Mouse (Mus musculus) liver, postnatal 0 days (tissue): ENCODE results near the gene Slc9a4. TPM values are rescaled to one million over a fixed set of nuclear protein-coding genes. Genes with fewer than 3 reads are reported as not detected.
"Not testable (repeated sequence)": the region's sequence is repeated elsewhere in the genome, so short reads cannot be mapped to it uniquely, and the experiment has no call there.

ENCODE experiments used
- ATAC-seq: fragments of 200-750 bp; cut with Nextera tagmentation; 2 replicates; pipeline ENCODE4 v1.8.0; 2017; ENCODE audit warnings: mild to moderate bottlenecking, moderate library complexity
- DNase-seq: peaks from one replicate; pipeline ENCODE4 v3.0.0-alpha.2; 2016
- H3K27ac ChIP-seq: fragments of 300-500 bp; sonication (generic); 2 replicates; pipeline ENCODE4 v1.5.1; 2014; ENCODE audit warnings: antibody characterized with exemption, moderate library complexity, mild to moderate bottlenecking, low read depth
- H3K27me3 ChIP-seq: fragments of 300-500 bp; sonication (generic); 2 replicates; pipeline ENCODE4 v1.6.1; 2014; ENCODE audit warnings: low read length, control low read depth, mixed read lengths; ENCODE audit not compliant: insufficient read depth
- H3K36me3 ChIP-seq: fragments of 300-500 bp; sonication (generic); replicated peaks from 2 replicates; pipeline ENCODE4 v1.6.1; 2014; ENCODE audit warnings: mild to moderate bottlenecking, control low read depth, low read length, moderate library complexity, mixed read lengths; ENCODE audit not compliant: insufficient read depth
- H3K4me1 ChIP-seq: fragments of 300-500 bp; sonication (generic); 2 replicates; pipeline ENCODE4 v1.6.1; 2014; ENCODE audit warnings: antibody characterized with exemption, mild to moderate bottlenecking, control low read depth; ENCODE audit not compliant: insufficient read depth
- H3K4me2 ChIP-seq: fragments of 300-500 bp; sonication (generic); 2 replicates; pipeline ENCODE4 v1.6.1; 2014; ENCODE audit warnings: low read depth, mild to moderate bottlenecking, low read length, moderate library complexity, mixed read lengths
- H3K4me3 ChIP-seq: fragments of 300-500 bp; sonication (generic); 2 replicates; pipeline ENCODE4 v1.5.1; 2014; ENCODE audit warnings: low read depth, low read length
- H3K9ac ChIP-seq: fragments of 300-500 bp; sonication (generic); replicated peaks from 2 replicates; pipeline ENCODE4 v1.6.1; 2014; ENCODE audit warnings: mild to moderate bottlenecking, moderate library complexity
- H3K9me3 ChIP-seq: fragments of 300-500 bp; sonication (generic); 2 replicates; pipeline ENCODE4 v1.6.1; 2016; ENCODE audit warnings: mild to moderate bottlenecking, control low read depth, low read length, mixed read lengths
- CTCF ChIP-seq: sonication (generic); IDR thresholded peaks from 2 replicates; pipeline ENCODE4 v1.5.1; 2016; ENCODE audit warnings: antibody characterized with exemption, low read depth
- EP300 ChIP-seq: IDR thresholded peaks from 2 replicates; pipeline ENCODE4 v1.6.1; 2016; ENCODE audit warnings: antibody characterized with exemption, low read depth, mild to moderate bottlenecking
- WGBS: fragments of 180-500 bp; shearing (Covaris S2); extraction: QIAGEN DNeasy Blood & Tissue Kit; methylation state at CpG from one replicate; pipeline ENCODE4 v1.1.7; 2014; ENCODE audit not compliant: insufficient replicate concordance; 5-methylcytosine and 5-hydroxymethylcytosine counted together
- polyA plus RNA-seq: library from polyadenylated mRNA; unstranded; fragments of >200 nt; fragmentation: Nextera tagmentation; extraction: Ambion mirVana; gene quantifications from 2 replicates; pipeline ENCODE4 v1.2.1, GENCODE M21; 2015

Gene Slc9a4
- polyA plus RNA-seq, 1 experiment from 2014 or later = not detected

DNA sequence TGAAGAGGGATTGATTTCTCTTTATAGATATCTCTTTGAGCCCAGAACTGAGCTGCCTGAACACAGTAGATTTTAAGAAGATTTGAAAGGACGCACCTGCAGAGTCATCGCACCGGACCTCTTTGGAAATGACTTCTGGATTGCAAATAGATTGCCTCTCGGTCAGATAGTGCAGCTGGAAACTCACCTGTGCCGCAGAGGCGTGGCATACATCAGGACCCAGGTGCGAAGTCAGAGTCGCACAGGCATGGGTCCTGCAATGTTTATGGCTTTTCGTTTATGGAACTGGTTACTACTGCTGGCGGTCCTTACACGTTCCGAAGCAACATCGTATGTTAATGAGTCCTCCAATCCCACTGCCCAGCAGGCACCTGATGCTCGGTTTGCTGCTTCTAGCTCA is 388 bp downstream of the Slc9a4 start:
- ATAC-seq (no peak), DNase-seq (no peak)
- no peaks in the 10 kb centered on the region for H3K4me1 ChIP-seq
- no peaks in the 10 kb centered on the region for H3K9me3 ChIP-seq
- H3K36me3 ChIP-seq = no peaks in the 10 kb centered on the region
- H3K4me3 ChIP-seq = no peak overlapping the region
- no peak overlapping the region for H3K4me2 ChIP-seq
- 63% methylated on average over 14 of the region's 14 CpGs for WGBS
- no peak overlapping the region for H3K9ac ChIP-seq
- 0 out of 2 replicates have a peak, but pooled peaks cover 4% of the 10 kb centered on the region for H3K27me3 ChIP-seq
- TF ChIP-seq CTCF (no peak), EP300 (no peak)
- H3K27ac ChIP-seq = no peak overlapping the region

DNA sequence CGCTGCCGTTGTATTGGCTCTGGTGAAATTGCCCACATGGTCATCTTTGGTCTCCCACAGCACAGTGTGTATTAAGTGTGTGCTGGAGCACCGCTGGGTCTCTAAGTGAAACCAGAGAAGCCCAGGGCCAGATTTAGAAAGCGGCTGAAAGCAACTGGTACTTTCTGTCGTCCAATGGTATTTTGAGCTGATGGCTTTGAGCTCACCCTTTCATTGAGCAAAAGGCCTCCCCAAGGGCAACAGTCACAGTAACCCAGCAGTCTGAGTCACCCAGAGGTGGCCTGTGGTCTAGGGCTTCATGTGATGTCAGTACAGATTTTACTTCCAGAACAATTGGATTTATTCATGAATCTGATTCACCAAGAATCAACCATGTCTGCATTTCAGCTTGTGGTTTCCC is 6.9 kb downstream of the Slc9a4 start:
- Histone ChIP-seq H3K27me3 (no peaks in the 10 kb centered on the region), H3K4me3 (no peak overlapping the region), H3K9ac (no peak overlapping the region), H3K27ac (no peak overlapping the region), H3K4me2 (no peak overlapping the region), H3K4me1 (no peaks in the 10 kb centered on the region), H3K36me3 (no peaks in the 10 kb centered on the region), H3K9me3 (no peaks in the 10 kb centered on the region)
- TF ChIP-seq EP300 = no peak
- TF ChIP-seq CTCF = no peak
- 88% methylated on average over 5 of the region's 5 CpGs for WGBS
- DNase-seq = no peak
- ATAC-seq = no peak

GRCm38 (mm10) chr1:40590931-40591330 is 11.1 kb downstream of the Slc9a4 start:
- DNase-seq = no peak

DNA sequence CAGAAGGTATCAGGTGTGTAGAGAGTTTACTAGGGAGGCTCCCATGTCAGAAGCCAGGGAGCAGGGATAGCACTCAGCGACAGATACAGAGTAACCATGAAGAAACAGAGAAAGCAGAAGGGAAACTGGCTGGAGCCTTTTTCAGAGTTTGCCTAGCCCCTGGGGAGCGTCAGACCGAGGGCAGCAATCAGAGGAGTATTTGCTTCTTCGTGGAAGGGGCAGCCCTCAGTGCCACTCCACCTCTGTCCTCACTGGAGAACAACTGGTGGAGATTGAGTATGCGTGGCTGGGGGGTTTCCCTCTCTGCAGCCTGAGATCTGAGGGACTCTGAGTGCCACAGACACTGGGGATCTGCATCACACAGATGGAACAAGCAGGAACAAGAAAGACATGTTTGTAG is 17.9 kb downstream of the Slc9a4 start:
- no peak for ATAC-seq

More at GRCm38 (mm10) chr1:40590931-40591330, 11.1 kb downstream of the Slc9a4 start:
- no peak overlapping the region for H3K27ac ChIP-seq
- 71% methylated on average over 4 of the region's 4 CpGs for WGBS
- ATAC-seq = no peak
- no peak overlapping the region for H3K9ac ChIP-seq
- no peak for TF ChIP-seq EP300
- TF ChIP-seq CTCF = no peak
- H3K9me3 ChIP-seq = no peaks in the 10 kb centered on the region
- no peaks in the 10 kb centered on the region for H3K36me3 ChIP-seq
- H3K27me3 ChIP-seq = no peaks in the 10 kb centered on the region
- H3K4me1 ChIP-seq = no peaks in the 10 kb centered on the region
- H3K4me3 ChIP-seq = no peak overlapping the region
- no peak overlapping the region for H3K4me2 ChIP-seq

GRCm38 (mm10) chr1:40599661-40600060 is 19.8 kb downstream of the Slc9a4 start:
- not testable (repeated sequence) for H3K27ac ChIP-seq, ATAC-seq, H3K4me3 ChIP-seq, H3K4me1 ChIP-seq, DNase-seq, H3K36me3 ChIP-seq, H3K4me2 ChIP-seq, H3K9ac ChIP-seq, H3K9me3 ChIP-seq, H3K27me3 ChIP-seq
- 75% methylated on average over 9 of the region's 9 CpGs for WGBS

More for the DNA sequence above, 17.9 kb downstream of the Slc9a4 start:
- H3K9ac ChIP-seq = no peak overlapping the region
- 38% methylated on average over 5 of the region's 5 CpGs for WGBS
- no peaks in the 10 kb centered on the region for H3K36me3 ChIP-seq
- no peak for DNase-seq
- TF ChIP-seq EP300 = no peak
- TF ChIP-seq CTCF = no peak
- no peaks in the 10 kb centered on the region for H3K9me3 ChIP-seq
- H3K4me3 ChIP-seq = no peak overlapping the region
- no peaks in the 10 kb centered on the region for H3K27me3 ChIP-seq
- H3K4me1 ChIP-seq = 0 out of 2 replicates have a peak, but pooled peaks cover 2% of the 10 kb centered on the region
- no peak overlapping the region for H3K4me2 ChIP-seq
- no peak overlapping the region for H3K27ac ChIP-seq

DNA sequence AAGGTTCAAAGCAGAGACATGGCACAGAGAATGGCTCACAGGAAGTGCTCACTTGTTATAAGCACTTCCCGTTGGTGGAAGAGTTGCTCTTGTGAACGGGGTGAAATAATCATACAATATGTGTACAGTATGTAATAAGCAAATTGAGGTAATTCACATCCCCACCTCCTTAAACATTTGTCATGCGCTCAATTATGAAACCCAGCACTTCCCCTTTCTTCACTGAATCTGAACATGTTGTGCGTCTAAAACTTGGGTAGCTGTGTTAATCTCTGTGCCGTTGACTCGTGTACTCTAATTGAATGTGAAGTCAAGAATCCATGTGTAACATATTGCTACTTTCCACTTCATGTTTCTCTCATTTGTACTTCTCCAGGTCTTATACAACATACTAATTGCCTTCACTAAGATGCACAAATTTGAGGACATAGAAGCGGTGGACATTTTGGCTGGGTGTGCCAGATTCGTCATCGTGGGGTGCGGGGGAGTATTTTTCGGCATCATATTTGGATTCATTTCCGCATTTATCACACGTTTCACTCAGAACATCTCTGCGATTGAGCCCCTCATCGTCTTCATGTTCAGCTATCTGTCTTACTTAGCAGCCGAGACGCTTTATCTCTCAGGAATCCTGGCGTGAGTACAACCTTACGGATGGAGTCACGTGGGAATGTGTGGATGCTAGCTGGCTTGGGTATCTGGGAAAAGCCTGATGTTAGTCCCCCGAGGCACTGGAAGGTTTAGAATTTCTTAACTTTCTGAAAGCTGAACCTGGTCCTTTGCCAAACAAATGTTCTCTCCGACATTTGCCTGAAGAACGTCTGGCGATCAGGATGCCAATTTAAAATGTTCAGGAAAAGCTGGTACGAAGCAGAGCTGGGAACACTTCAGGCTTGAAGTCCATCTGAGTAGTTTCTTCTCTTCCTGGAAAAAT is 20.8 kb downstream of the Slc9a4 start:
- Histone ChIP-seq H3K4me3 (no peak overlapping the region), H3K4me2 (no peak overlapping the region), H3K9me3 (no peaks in the 10 kb centered on the region), H3K27ac (no peak overlapping the region), H3K27me3 (no peaks in the 10 kb centered on the region), H3K4me1 (0 out of 2 replicates have a peak, but pooled peaks cover 2% of the 10 kb centered on the region), H3K36me3 (no peaks in the 10 kb centered on the region), H3K9ac (no peak overlapping the region)
- DNase-seq = no peak
- no peak for ATAC-seq
- WGBS = 76% methylated on average over 25 of the region's 25 CpGs
- TF ChIP-seq EP300 = no peak
- TF ChIP-seq CTCF = no peak
